In the genomic region with DNA sequence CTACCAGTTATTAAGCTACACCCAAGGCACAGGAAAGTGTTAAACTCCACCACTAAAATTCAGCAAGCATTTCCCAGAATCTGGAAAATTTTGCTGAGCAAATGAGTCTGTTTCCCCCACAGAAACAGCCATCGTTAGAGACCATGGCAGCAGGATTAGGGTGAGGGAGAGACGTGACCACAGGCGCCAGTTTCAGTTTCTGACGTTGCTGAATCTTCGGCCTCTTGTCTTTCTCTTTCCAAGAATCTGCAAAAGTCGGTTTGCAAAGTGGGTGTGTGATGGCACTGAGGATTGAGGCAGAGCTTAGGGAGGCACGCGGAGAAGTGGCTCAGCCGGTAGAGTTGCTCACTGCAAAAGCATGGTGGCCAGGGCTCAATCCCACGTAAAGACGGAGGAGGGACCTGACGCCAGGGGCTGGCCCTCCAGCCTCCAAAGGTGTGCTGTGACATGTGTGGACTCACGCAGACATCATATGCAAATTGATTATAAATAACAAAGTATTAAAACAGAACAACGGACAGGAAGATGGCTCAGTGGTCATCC, we compare ENCODE assay signal across 25 mouse cellular contexts. TPM values are rescaled to one million over a fixed set of nuclear protein-coding genes. Genes with fewer than 3 reads are reported as not detected.
DNase-seq lines count a peak whose midpoint lies in the region; ATAC-seq and TF ChIP-seq lines count a peak whose summit lies in the region.
"Had no signal": no experiment of that assay in that cellular context is flagged by ENCODE, and none has a peak within 500 bp of the region (broad histone marks: within the 10 kb centered on the region; RNA-seq: fewer than 3 reads in every experiment).

No protein-coding gene starts in this region.

- no peak for ATAC-seq in CD4-positive, CD25-positive, alpha-beta regulatory T cell, adult 4 months
- peak; percentile 72 for ATAC-seq in megakaryocyte progenitor cell, adult 5-6 weeks (replicated peaks; ENCODE audit: poor library complexity)
- ATAC-seq in stomach, postnatal 0 days (ENCODE audit: low FRiP score, low TSS enrichment), result peak; percentile 59
- ATAC-seq: forebrain, embryonic 15.5 days; intestine, embryonic 15.5 days; liver, embryonic 12.5 days had no signal

- 28% methylated on average over 14 of the region's 14 CpGs for WGBS in thymus, adult 2 months
- 46% methylated on average over 14 of the region's 14 CpGs for WGBS in stomach, postnatal 0 days

- TF ChIP-seq POLR2A in thymus, adult 2 months (IDR thresholded peaks at IDR 0.05; ENCODE audit: control insufficient read depth, extremely low read depth, insufficient read depth, low read length, poor library complexity), result no peak

- no peaks in the 10 kb centered on the region for H3K27me3 ChIP-seq in thymus, adult 2 months (ENCODE audit: control insufficient read depth, insufficient read depth, low read length)
- no peaks in the 10 kb centered on the region for H3K27me3 ChIP-seq in stomach, postnatal 0 days (ENCODE audit: control insufficient read depth, insufficient read depth, low read length)
- H3K27me3 ChIP-seq: forebrain, embryonic 15.5 days; hindbrain, embryonic 13.5 days; intestine, embryonic 15.5 days; liver, embryonic 12.5 days had no signal

- TF ChIP-seq CTCF in thymus, adult 2 months (IDR thresholded peaks at IDR 0.05; ENCODE audit: borderline replicate concordance, control insufficient read depth, extremely low read depth, insufficient read depth, low read length, poor library complexity), result no peak
- no peak for TF ChIP-seq CTCF in stomach, postnatal 0 days (IDR thresholded peaks at IDR 0.05; ENCODE audit: low read depth)

- no peaks in the 10 kb centered on the region for H3K36me3 ChIP-seq in thymus, adult 2 months (ENCODE audit: control insufficient read depth, insufficient read depth, low read length)
- no peaks in the 10 kb centered on the region for H3K36me3 ChIP-seq in stomach, postnatal 0 days (ENCODE audit: control insufficient read depth, insufficient read depth, low read length)
- H3K36me3 ChIP-seq: forebrain, embryonic 15.5 days; hindbrain, embryonic 13.5 days; intestine, embryonic 15.5 days; liver, embryonic 12.5 days had no signal

- peak; percentile 25 for DNase-seq in CD4-positive, CD25-positive, alpha-beta regulatory T cell, adult 2 months (ENCODE audit: low read depth, low spot score)
- DNase-seq in thymus, adult 2 months, result no peak
- no peak for DNase-seq in thymus, postnatal 25 days
- no peak for DNase-seq in stomach, postnatal 0 days (ENCODE audit: low spot score)
- no peak for DNase-seq in layer of hippocampus, adult 9-10 months (ENCODE audit: low spot score)
- DNase-seq in testis, postnatal 10 days (ENCODE audit: low spot score), result no peak
- DNase-seq: adrenal gland, postnatal 25 days; cerebellum, adult 11-12 months; cerebellum, postnatal 25 days; gastrocnemius, postnatal 36 days; heart, postnatal 10 days; layer of hippocampus, postnatal 36 days; left cerebral cortex, postnatal 4 days; lung, adult 2 months; lung, postnatal 4 days; midbrain, embryonic 14.5 days; retina, postnatal 1 day; thymus, adult 18-20 months had no signal

- H3K4me1 ChIP-seq in thymus, adult 2 months (replicated peaks; ENCODE audit: control insufficient read depth, insufficient read depth, low read length), result peaks cover 8% of the 10 kb centered on the region
- H3K4me1 ChIP-seq in stomach, postnatal 0 days (replicated peaks; ENCODE audit: control insufficient read depth, insufficient read depth), result no peaks in the 10 kb centered on the region
- H3K4me1 ChIP-seq: forebrain, embryonic 15.5 days; intestine, embryonic 15.5 days; liver, embryonic 12.5 days had no signal

- H3K27ac ChIP-seq in thymus, adult 2 months (ENCODE audit: control insufficient read depth, insufficient read depth, low read length), result no peak overlapping the region
- no peak overlapping the region for H3K27ac ChIP-seq in stomach, postnatal 0 days (replicated peaks)
- H3K27ac ChIP-seq: forebrain, embryonic 15.5 days; hindbrain, embryonic 13.5 days; intestine, embryonic 15.5 days; liver, embryonic 12.5 days had no signal

- H3K9ac ChIP-seq in stomach, postnatal 0 days (ENCODE audit: low read length), result no peak overlapping the region
- H3K9ac ChIP-seq: forebrain, embryonic 15.5 days; hindbrain, embryonic 13.5 days; intestine, embryonic 15.5 days; liver, embryonic 12.5 days had no signal

- no peaks in the 10 kb centered on the region for H3K9me3 ChIP-seq in stomach, postnatal 0 days (ENCODE audit: control insufficient read depth, low read length)
- H3K9me3 ChIP-seq: forebrain, embryonic 15.5 days; intestine, embryonic 15.5 days; liver, embryonic 12.5 days had no signal

- peak overlapping the region; percentile 2; the same call in 1 of the 2 replicates for H3K4me3 ChIP-seq in thymus, adult 2 months (ENCODE audit: control insufficient read depth, insufficient read depth, low read length)
- H3K4me3 ChIP-seq in stomach, postnatal 0 days (ENCODE audit: low read depth, low read length), result no peak overlapping the region
- H3K4me3 ChIP-seq: forebrain, embryonic 15.5 days; hindbrain, embryonic 13.5 days; intestine, embryonic 15.5 days; liver, embryonic 12.5 days had no signal

- no peak for TF ChIP-seq EP300 in stomach, postnatal 0 days (optimal IDR thresholded peaks at IDR 0.05)

- H3K4me2 ChIP-seq in stomach, postnatal 0 days (replicated peaks; ENCODE audit: low read depth), result peak overlapping the region; percentile 27
- H3K4me2 ChIP-seq: forebrain, embryonic 15.5 days; heart, embryonic 11.5 days; hindbrain, embryonic 13.5 days; intestine, embryonic 15.5 days; liver, embryonic 12.5 days had no signal

RNA-seq across cellular contexts. Expression of a gene that starts 41.5 kb away (rescaled TPM):
- polyA plus RNA-seq in CD4-positive, CD25-positive, alpha-beta regulatory T cell, adult 4 months (2017; shearing (Covaris generic)), result 10 to 100 TPM; 63.1 to 79.2 TPM
- 6.7 and 8.3 TPM in 2 replicates for polyA plus RNA-seq in thymus, adult 2 months (2012; rRNA removed)
- total RNA-seq in megakaryocyte progenitor cell, adult 5-6 weeks (2015), result 34.5 and 37.8 TPM in 2 replicates
- total RNA-seq in megakaryocyte progenitor cell, adult 5-6 weeks (2017), result 40.9 and 44.1 TPM in 2 replicates
- polyA plus RNA-seq in stomach, postnatal 0 days (2015; fragmentation: Nextera tagmentation; extraction: Ambion mirVana), result 32.8 and 33.6 TPM in 2 replicates
